Mouse (Mus musculus) adrenal gland, postnatal 10 days (tissue): ENCODE data around the gene Cdk13. TPM values are rescaled to one million over a fixed set of nuclear protein-coding genes. Genes with fewer than 3 reads are reported as not detected.
A peak's percentile ranks its signal among the peaks of the same experiment; 100 is the strongest.

ENCODE experiments used
- DNase-seq: peaks from one replicate; pipeline ENCODE4 v3.0.0; 2021; ENCODE audit warnings: mixed read lengths
- long read RNA-seq, 2 experiments: library from polyadenylated mRNA; stranded (forward); transcript quantifications; one replicate each; pipeline ENCODE4 v2.0.0; 2021
- total RNA-seq, 2 experiments: library from RNA; stranded (reverse); gene quantifications; 2 replicates each; pipeline ENCODE4 v1.2.3; 2021

Cdk13 gene
- 10 to 100 TPM; 49.0 to 50.1 TPM for total RNA-seq
- long read RNA-seq, experiment 1, full-length matches to known transcripts = 9 of 19 reads
- long read RNA-seq, experiment 1, partial matches to known transcripts = 5 of 19 reads
- long read RNA-seq, experiment 1, other reads (novel, unspliced or antisense) = 5 of 19 reads
- long read RNA-seq, experiment 2, full-length matches to known transcripts = 2 of 5 reads
- long read RNA-seq, experiment 2, partial matches to known transcripts = 0 of 5 reads
- long read RNA-seq, experiment 2, other reads (novel, unspliced or antisense) = 3 of 5 reads

DNA sequence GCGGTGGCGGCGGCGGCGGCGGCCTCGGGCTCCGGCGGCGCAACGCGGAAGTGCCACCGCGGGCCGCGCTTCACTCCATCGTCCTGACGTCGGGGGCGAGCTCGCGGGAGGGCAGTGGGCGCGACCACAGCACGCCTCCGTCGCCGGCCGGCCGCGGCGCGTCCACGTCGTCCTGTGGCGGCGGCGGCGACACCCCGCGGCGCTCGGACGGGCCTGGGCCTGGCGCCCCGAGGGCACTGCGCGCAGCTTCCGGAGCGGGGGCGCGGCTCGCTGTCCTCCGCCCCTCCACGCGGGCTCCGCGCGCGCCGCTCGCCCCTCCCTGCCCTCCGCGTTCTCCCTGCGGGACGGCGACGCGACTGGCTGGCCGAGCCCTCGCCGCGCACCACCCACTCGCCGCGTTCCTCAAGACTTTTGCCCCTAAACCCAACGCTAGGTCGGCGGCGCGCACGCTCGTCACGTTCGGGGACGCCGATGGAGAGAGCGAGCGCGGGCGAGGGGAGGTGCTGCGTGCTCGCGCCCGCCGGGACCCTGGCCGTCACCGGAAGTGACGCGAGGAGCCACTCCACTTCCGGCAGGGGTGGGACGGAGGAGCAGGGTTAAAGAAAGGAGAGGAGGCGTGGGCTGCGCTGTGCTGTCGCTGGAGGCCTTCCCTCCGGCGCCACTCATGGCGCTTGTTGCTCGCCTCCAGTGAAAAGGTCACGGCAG is at the start of gene Cdk13:
Cdk13 (minus strand) TSS at position 189 of the 705 bp plus-strand sequence.
- peak; percentile 99 for DNase-seq

- no peak for DNase-seq
Measured at GRCm38 (mm10) chr13:17843336-17843735, 38.4 kb upstream of the Cdk13 start.

- DNase-seq = no peak
Measured at GRCm38 (mm10) chr13:17842756-17843155, 37.9 kb upstream of the Cdk13 start.

GRCm38 (mm10) chr13:17839137-17839536 is 34.2 kb upstream of the Cdk13 start:
- no peak for DNase-seq

GRCm38 (mm10) chr13:17838484-17838851 is 33.6 kb upstream of the Cdk13 start:
- DNase-seq = peak; percentile 75

DNA sequence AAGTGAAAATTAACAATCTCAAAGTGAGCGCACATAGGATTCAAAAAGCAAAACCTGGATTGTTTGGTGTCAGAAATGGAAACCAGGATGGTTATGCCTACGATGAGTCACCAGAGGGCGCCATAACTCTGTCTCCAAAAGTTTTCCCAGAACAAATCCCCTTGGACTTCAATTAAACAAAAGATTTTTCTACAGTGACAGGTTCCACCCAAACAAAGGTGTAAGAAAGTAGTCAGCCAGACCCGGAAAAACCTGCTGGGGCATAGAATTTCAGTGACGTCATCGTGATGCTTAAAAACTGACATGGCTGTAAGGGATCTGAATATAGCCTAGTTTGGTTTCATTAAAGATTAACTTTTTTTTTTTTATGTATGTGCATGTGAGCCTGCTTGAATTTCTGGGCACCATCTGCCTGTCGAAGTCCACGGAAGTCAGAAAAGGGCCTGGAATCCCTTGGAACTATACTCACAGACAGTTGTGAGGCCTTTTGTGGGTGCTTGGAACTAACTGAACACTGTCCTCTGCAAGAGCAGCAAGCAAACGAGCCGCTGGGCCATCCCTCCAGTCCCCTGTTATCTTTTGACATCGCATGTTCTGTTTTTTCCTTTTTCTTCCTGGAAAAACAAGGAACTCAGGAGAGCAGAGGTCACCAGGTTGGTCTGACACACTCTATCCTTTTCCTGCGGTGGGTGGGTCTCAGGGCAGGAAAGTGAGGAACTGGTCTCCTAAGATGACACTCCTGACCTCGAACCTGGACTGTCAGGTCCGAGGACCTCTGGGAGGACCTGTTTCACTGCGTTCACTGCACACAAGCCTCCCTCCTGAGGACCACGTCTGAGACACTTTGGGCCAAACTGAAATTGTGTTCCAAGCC is 33.0 kb upstream of the Cdk13 start:
- DNase-seq = peak; percentile 59

DNA sequence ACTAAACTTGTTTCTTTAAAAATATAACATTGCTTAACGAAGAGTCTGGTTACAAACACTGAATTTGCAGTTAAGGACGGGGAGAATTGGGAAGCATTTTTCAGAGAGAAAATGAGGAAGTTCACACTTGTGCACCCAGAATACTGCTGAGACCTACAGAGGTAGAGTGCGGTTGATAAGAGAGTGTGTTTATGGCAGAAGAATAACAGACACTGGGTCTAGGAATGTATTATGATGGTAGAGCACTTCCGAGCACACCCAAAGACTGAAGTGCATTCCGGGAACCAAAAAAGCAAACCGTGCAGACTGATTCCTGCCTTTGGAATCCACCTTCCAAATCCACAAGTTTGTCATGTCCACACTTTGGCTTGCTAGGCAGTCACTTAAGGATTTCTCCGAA is 31.9 kb upstream of the Cdk13 start:
- no peak for DNase-seq

- DNase-seq = no peak
Measured at GRCm38 (mm10) chr13:17832940-17833339, 28.0 kb upstream of the Cdk13 start.

- no peak for DNase-seq
Measured at GRCm38 (mm10) chr13:17817226-17817625, 12.3 kb upstream of the Cdk13 start.

DNA sequence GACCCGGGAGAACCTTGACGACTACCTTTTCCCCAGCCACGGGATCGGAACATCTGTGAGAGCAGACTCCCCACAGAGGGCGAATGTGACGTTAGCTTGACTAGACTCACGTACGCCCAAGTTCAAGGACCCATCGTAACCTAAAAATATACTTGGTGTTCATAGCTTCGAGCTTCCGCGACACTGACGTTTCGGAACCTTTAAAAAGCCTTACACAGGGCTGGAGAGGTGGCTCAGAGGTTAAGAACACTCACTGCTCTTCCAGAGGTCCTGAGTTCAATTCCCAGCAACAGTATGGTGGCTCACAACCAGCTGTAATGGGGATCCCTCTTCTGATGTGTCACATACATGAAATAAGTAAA is 698 bp upstream of the Cdk13 start:
- DNase-seq = no peak

DNA sequence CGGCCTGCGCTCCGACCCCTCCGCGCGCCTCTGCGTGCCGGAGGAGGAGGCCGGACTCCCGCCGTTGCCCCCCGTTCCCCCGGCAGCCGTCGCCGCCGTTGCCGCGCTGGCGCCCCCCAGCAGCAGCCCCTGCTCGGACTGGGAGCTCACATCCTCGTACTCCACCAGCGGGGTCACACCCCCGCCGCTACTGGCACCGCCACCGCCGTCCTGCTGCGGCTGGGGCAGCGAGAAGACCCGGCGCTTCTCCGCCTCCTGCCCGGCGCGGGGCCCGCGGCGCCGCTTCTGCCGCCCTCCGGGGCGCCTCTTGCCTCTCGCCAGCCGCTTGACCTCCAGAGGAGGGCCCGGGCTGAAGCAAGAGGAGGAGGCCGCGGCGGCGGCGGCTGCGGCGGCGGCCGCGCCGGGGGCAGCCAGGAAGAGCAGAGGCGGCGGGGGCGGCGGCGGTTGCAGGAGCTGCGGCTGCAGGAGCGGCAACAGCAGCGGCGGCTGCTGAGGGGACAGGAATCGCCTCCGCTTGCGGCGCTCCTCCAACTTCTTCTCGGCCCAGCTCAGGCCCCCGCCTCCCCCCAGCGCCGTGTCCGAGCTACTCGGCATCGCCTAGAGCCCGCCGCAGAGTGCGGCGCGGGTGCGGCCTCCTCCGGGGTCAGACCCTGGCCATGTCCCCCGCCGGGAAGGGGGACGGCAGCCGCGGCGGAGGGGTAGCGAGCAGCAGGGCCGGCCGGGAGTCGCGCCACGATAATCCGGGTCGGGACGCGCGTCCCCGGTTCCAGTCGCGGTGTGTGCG is 647 bp downstream of the Cdk13 start:
- DNase-seq = peak; percentile 63

DNA sequence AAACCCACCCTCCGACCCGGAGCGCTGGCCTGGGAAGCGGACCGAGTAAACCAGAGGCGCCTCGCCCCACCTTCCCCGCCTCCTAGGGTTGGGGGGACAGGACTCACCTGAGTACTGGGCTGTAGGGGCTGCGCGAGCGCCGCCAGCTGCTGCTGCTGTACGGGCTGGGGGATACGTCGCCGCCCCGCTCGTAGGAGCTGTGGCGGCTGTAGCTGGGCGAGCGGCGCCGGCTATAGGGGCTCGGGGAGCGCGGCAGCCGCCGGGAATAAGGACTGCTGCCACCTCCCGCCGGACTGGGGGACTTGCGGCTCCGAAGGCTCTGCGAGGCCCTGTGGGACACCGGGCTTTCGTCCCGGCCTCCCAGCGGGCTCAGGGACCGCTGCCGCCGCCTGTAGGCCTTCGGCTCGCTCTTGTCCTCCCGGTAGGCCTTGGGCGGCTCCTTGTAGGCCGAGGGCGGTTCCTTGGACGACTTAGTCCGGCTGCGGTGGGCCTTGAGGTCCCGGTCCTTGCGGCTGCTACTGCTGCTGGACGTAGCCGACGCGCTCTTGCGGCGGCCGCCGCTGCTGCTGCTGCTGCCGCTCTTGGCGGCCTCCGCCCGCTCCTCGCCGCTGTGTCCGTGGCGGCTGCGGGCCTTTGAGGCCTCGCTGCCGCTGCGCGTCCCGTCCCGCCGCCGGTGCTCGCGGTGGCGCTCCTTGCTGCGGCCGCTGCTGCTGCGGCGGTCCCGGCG is 1.4 kb downstream of the Cdk13 start:
- peak; percentile 85 for DNase-seq

DNA sequence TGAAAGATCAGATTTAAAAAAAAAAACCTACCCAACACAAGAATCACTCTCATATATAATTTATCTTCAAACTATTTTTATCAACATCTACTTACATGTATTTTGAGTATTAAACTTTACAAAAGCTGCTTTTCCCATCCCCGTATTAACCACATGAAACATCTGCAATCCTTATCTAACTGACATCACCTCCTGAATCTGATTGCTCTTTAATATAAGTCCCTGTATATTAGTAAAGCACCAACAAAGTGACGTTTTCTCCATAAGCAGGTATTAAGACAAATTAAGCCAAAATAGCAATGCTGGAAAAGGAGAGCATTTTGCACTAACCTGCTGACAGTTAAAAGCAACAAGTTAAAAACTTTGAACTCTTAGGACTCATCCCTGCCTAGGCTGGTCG is 2.0 kb downstream of the Cdk13 start:
- no peak for DNase-seq

GRCm38 (mm10) chr13:17799735-17800134 is 5.2 kb downstream of the Cdk13 start:
- no peak for DNase-seq

DNA sequence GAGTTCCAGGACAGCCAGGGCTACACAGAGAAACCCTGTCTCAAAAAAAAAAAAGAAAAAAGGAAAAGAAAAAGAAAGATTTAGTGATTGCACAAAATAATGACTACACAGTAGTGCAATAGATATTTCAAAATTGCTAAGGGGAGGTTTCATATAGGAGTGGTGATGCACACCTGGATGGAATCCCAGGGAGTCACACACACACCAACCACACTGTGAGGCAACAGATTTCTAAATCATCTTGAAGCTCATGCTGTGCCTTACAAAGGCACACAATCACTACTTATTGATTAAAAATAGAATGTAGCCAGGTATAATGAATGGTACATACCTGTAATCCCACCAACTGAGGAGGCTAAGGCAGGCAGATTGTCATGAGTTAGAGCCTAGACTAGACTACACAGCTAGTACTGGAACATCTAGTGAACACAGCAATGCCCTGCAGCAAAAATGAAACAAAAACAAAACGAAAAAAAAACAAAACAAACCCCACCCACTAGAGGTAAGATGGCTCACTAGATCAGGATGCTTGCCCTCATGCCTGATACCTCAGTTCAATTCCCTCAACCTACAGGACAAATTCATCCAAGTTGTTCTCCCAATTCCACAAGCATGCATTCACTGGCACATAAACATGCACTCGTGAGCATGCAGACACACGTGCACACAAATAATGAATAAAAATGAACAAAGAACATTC is 9.0 kb downstream of the Cdk13 start:
- DNase-seq = no peak

GRCm38 (mm10) chr13:17783643-17784042 is 21.3 kb downstream of the Cdk13 start:
- no peak for DNase-seq

- no peak for DNase-seq
Measured at GRCm38 (mm10) chr13:17779923-17780322, 25.0 kb downstream of the Cdk13 start.

GRCm38 (mm10) chr13:17776303-17776702 is 28.6 kb downstream of the Cdk13 start:
- DNase-seq = no peak

DNA sequence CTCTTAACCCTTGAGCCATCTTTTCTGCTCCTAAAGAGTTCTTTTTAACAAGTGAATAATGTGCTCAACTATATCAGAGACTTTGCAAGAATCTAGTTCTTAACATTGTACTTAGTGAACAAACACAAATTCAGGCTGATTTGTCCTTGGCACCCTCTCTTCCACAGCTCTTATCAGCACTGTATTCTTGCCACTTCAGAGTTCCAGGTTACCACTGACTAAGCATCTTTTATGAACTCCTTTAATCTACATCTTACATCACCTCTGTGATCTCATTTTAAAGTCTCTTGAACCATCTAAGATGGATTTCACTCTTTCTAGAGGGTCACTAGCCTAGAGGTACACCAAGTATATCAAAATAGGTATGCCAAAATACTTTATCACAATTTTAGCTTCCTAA is 29.5 kb downstream of the Cdk13 start:
- DNase-seq = no peak

GRCm38 (mm10) chr13:17773112-17773511 is 31.8 kb downstream of the Cdk13 start:
- DNase-seq = no peak

DNA sequence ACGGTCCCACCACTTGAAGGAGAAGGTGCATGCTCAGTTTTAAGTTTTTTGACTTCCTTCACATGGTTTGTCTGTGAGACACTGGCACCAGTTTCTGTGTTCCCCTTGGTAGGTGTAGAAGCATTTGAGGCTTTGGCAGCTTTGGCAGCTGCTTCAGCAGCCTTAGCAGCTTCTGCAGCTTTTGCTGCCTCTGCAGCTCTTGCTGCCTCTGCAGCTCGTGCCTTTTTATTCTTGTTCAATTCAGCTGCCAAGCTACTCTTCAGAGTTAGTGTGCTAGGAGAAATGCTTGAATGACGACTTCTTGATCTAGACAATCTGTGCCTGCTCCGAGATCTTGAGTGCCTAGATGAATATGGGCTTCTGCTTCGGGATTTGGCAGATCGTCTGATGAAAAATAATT is 32.3 kb downstream of the Cdk13 start:
- DNase-seq = no peak
